Mouse (Mus musculus): ENCODE data around the gene Lrat.

DNA sequence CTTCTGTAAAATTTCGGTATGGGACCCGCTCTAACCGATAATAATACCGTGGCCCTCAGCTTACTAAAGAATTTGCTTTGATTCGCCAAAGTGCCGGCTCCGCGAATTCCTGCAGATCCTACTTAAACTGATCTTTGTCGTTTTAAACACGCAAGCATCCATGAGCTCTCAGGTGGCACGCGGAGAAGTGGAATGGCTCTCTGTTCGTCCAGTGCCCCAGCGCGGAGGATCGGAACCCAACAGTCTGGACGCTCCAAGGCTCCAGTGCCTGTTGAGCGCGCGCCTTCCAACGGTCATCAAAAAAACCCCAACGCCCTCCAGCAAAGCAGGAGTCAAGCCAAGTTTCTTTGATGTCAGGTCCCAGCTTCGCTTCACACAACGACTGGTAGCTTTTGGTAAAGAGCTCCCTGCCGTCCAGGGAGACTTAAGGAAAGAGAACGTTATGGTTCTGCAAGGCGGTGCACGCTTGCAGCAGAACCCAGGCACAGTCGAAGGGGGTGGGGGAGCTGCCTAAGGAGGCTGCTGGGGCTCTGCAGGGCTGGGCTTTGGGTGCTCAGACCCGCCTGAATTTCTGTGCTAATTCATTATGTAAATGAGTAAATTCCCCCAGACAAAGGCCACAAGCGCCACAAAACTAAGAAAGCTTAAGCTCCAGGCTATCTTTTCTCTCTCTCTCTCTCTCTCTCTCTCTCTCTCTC lies 587 bp upstream of the Lrat start:
- TF ChIP-seq POLR2A (IDR thresholded peaks at IDR 0.05; ENCODE audit: low read depth, low read length) (no peak), CTCF (IDR thresholded peaks at IDR 0.05; ENCODE audit: extremely low read depth, insufficient read length, insufficient replicate concordance, low read depth, low read length) (no peak)
